Mouse (Mus musculus): ENCODE data around the gene Ttf2. TPM values are rescaled to one million over a fixed set of nuclear protein-coding genes. Genes with fewer than 3 reads are reported as not detected.

Gene Ttf2
- polyA plus RNA-seq, 1 experiment from 2014 or later, result 36.0 TPM

DNA sequence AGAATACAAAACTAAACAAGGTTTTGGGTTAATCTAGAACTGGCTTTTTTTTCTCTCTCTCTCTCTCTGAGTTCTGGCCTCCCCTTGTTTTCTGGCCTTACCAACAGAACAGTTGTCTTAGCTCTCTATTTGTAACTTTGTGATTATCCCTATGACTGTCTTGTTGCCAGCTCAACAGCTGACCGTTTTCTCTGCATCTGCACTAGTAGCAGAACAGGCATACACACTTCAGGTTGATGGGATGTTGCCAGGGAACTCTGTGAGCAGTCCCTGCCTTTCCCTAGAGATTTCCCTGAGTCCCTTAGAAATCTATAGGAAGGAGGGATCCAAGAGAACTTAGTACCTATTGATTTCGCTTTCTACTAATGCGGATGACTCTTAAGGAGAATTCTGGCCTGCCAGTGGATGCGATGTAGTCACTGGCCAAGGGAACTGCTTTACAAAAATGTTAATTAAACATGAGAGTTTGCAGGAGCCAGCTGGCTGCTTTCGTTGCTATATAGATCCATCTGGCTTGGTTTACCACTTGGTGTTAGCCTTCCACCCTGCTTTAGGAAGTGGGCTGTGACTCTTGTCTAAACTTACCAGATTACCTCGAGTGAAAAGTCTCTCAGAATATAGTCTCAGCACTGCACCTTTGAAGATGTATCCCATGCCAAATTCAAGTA, 45.3 kb downstream of the Ttf2 start:
- no peak for DNase-seq (ENCODE audit: extremely low spot score, low spot score)
- no peaks in the 10 kb centered on the region for H3K27me3 ChIP-seq (ENCODE audit: poor library complexity, severe bottlenecking)
- H3K27ac ChIP-seq, result no peak overlapping the region
- H3K4me3 ChIP-seq, result no peak overlapping the region
- H3K36me3 ChIP-seq (replicated peaks), result peaks cover 31% of the 10 kb centered on the region
- peaks cover 50% of the 10 kb centered on the region for H3K4me1 ChIP-seq
- no peaks in the 10 kb centered on the region for H3K9me3 ChIP-seq
- WGBS, result 89% methylated on average over 6 of the region's 6 CpGs

DNA sequence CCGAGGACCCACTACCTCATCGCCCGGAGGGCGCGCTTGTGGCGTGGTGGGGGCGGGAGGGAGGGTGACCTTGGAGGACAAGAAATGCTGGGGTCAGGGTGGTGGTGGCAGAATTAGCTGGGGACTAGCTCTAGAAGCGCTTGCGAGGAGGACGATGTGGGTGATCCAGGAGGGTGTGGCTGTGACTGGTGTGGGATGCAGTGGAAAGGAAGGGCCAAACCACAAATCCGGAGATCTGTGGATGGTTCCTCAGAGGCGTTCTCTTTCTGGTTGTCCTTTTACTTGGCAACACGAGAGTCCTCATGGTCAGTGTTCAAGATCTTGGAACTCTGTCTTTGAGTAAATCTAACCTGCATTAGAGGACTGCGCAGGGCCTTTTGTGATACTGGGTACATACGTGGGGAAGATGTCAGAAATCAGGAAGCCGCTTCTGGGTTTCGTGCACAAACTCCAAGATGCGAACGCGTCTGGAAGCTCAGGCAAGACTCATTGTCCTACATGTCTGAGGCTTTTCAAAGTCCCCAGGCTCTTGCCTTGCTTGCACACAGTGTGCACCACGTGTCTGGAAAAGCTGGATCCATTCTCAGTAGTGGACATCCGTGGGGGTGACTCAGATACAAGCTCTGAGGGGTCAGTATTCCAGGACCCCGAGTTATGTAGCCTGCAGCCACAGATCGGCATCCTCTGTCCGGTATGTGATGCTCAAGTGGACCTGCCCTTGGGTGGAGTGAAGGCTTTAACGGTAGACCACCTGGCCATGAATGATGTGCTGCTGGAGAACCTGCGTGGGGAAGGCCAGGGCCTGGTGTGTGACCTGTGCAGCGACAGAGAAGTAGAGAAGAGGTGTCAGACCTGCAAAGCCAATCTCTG, 46.7 kb downstream of the Ttf2 start:
- DNase-seq (ENCODE audit: extremely low spot score, low spot score), result no peak
- Histone ChIP-seq H3K9me3 (no peaks in the 10 kb centered on the region), H3K27me3 (ENCODE audit: poor library complexity, severe bottlenecking) (no peaks in the 10 kb centered on the region), H3K4me1 (peaks cover 50% of the 10 kb centered on the region), H3K27ac (peak overlapping the region; percentile 93), H3K36me3 (replicated peaks) (peaks cover 18% of the 10 kb centered on the region), H3K4me3 (peak overlapping the region; percentile 69)
- 40% methylated on average over 28 of the region's 28 CpGs for WGBS

GRCm38 (mm10) chr3:100921825-100922505, 47.5 kb downstream of the Ttf2 start, which contains the start of gene Trim45:
TSS of gene Trim45 (plus strand) at chr3:100922202.
- under 1% methylated on average over 39 of the region's 39 CpGs for WGBS
- Histone ChIP-seq H3K36me3 (replicated peaks) (0 out of 2 replicates have a peak, but pooled peaks cover 12% of the 10 kb centered on the region), H3K4me3 (peak within 1 kb of the TSS; percentile 69), H3K27me3 (ENCODE audit: poor library complexity, severe bottlenecking) (no peaks in the 10 kb centered on the region), H3K27ac (peak within 1 kb of the TSS; percentile 93), H3K9me3 (no peaks in the 10 kb centered on the region), H3K4me1 (peaks cover 48% of the 10 kb centered on the region)
- peak; percentile 98 for DNase-seq (ENCODE audit: extremely low spot score, low spot score)

DNA sequence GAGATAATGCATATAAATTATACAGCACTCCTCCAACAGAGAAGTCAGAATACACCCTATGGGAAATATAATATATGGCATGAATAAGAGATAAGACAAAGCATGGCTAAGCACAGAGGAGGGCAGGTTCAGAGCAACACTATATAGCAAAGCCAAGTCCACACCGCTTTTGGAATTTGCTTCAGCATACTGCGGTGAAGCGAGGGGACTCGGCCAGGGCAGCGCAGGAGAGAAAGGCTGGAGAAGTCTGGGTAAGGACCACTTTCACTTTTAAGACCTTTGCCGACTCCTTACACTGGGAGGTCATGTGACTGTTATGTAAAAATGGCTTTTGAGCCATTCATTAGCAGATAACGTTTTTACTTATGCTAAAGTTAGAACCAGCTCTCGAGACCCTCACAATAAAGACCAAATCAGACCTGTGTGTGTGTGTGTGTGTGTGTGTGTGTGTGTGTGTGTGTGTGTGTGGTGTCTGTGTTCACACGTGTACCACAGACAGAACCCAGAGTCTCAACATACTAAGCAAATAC, 48.8 kb downstream of the Ttf2 start:
- Histone ChIP-seq H3K9me3 (no peaks in the 10 kb centered on the region), H3K36me3 (replicated peaks) (0 out of 2 replicates have a peak, but pooled peaks cover 7% of the 10 kb centered on the region), H3K27ac (no peak overlapping the region), H3K4me1 (peaks cover 37% of the 10 kb centered on the region), H3K4me3 (peak overlapping the region; percentile 69), H3K27me3 (ENCODE audit: poor library complexity, severe bottlenecking) (no peaks in the 10 kb centered on the region)
- DNase-seq (ENCODE audit: extremely low spot score, low spot score), result no peak
- WGBS, result 79% methylated on average over 9 of the region's 9 CpGs

DNA sequence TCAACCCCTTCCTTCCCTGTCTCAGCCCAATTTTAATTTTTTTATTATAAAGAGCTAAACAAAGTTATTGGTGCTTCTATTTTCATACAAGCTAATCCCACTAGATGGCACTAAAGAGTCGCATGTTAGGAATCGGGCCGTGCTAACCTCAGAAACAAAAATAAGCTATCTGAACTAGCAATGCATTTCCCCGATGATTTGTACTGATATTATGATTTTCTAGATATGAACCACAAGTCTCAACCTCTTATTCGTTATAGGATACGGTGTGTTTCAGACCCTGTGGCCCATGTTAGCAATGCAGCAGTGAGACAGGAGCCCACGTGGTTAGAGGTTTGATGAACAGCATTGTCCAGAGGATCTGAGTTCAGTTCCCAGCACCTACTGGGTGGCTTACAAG, 52.6 kb downstream of the Ttf2 start:
- peaks cover 9% of the 10 kb centered on the region for H3K4me1 ChIP-seq
- H3K9me3 ChIP-seq, result no peaks in the 10 kb centered on the region
- no peak overlapping the region for H3K4me3 ChIP-seq
- WGBS, result 32% methylated on average over 7 of the region's 7 CpGs
- H3K36me3 ChIP-seq (replicated peaks), result no peaks in the 10 kb centered on the region
- no peaks in the 10 kb centered on the region for H3K27me3 ChIP-seq (ENCODE audit: poor library complexity, severe bottlenecking)
- H3K27ac ChIP-seq, result no peak overlapping the region
- DNase-seq (ENCODE audit: extremely low spot score, low spot score), result no peak

DNA sequence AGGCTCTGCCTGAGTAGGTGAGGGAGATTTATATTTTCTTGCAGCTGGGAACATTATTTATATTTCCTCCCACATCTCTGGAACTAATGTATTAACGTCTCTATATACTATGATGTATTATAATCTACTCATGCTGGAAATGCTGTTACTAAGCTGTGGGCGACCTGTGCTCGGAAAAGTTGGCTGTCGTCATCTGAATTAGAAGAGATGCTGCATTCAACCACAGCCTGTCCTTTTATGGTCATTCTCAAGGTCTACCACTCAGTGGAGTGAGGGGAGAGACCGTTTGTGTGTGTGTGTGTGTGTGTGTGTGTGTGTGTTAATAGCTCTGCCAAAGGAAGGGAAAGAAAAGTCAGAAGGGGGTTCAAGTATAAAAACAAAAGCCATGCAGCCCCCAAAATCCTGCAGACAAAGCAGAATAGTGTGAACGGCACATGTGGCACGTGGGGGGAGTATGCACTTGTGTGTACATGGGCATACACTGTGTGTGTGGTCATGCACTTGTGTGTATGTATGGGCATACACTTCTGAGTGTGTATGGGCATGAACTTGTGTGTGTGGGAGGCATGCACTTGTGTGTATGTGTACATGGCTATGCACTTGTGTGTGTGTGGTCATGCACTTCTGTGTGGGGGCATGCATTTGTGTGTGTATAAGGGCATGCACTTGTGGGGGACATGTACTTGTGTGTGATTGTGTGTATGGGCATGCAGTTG, 57.8 kb downstream of the Ttf2 start:
- WGBS, result 87% methylated on average over 7 of the region's 7 CpGs
- Histone ChIP-seq H3K4me1 (no peaks in the 10 kb centered on the region), H3K27me3 (ENCODE audit: poor library complexity, severe bottlenecking) (no peaks in the 10 kb centered on the region), H3K9me3 (no peaks in the 10 kb centered on the region), H3K4me3 (no peak overlapping the region), H3K27ac (no peak overlapping the region), H3K36me3 (replicated peaks) (no peaks in the 10 kb centered on the region)
- DNase-seq (ENCODE audit: extremely low spot score, low spot score), result no peak

- H3K36me3 ChIP-seq (replicated peaks), result no peaks in the 10 kb centered on the region
- no peaks in the 10 kb centered on the region for H3K4me1 ChIP-seq
- H3K27me3 ChIP-seq (ENCODE audit: poor library complexity, severe bottlenecking), result no peaks in the 10 kb centered on the region
- H3K27ac ChIP-seq, result no peak overlapping the region
- no peak overlapping the region for H3K4me3 ChIP-seq
- 87% methylated on average over 9 of the region's 9 CpGs for WGBS
- DNase-seq (ENCODE audit: extremely low spot score, low spot score), result no peak
- H3K9me3 ChIP-seq, result no peaks in the 10 kb centered on the region
Observed at GRCm38 (mm10) chr3:100911026-100911425, 58.4 kb downstream of the Ttf2 start.

DNA sequence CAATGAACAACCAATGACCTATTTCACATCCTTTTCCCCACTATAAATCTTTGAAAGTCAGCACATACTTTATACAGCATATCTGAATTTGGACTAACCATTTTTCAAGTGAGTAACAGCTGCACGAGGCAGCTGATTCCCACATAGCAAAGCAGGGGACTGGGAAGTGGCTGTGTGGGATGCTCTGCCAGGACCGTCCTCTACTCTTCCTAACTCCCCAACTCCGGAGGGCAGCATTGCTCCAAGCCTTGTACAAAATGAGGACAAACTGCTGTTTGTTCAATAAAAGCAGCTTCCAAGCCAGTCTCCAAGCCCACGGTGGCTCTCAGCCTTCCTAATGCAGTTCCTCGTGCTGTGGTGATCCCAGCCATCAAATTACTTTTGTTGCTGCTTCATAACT, 58.8 kb downstream of the Ttf2 start:
- Histone ChIP-seq H3K9me3 (no peaks in the 10 kb centered on the region), H3K4me1 (no peaks in the 10 kb centered on the region), H3K27me3 (ENCODE audit: poor library complexity, severe bottlenecking) (no peaks in the 10 kb centered on the region), H3K27ac (no peak overlapping the region), H3K36me3 (replicated peaks) (no peaks in the 10 kb centered on the region), H3K4me3 (no peak overlapping the region)
- DNase-seq (ENCODE audit: extremely low spot score, low spot score), result no peak
- WGBS, result 65% methylated on average over 5 of the region's 5 CpGs

DNA sequence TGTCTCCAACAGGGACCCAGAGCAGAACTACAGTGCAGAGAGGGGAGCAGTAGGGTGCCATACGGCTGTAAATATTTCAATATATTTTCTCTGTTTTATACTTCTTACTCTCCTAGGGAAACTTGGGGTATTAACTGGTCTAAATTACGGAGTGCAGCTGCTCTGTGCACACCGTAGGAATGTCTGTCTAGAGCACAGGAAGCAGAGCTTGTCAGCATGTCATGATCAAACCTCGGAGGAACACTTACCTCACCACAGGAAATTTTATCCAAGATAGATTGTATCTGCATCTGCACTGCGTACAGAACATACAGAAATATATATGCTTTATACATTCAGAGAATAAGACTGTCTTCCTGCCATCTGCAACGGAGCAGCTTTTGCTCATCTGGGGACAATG, 60.9 kb downstream of the Ttf2 start:
- H3K4me3 ChIP-seq, result no peak overlapping the region

GRCm38 (mm10) chr3:100906916-100907315, 62.5 kb downstream of the Ttf2 start:
- no peak for DNase-seq (ENCODE audit: extremely low spot score, low spot score)
- 30% methylated on average over 3 of the region's 3 CpGs for WGBS
- H3K27ac ChIP-seq, result no peak overlapping the region
- H3K9me3 ChIP-seq, result no peaks in the 10 kb centered on the region
- H3K4me3 ChIP-seq, result no peak overlapping the region
- H3K4me1 ChIP-seq, result no peaks in the 10 kb centered on the region
- H3K27me3 ChIP-seq (ENCODE audit: poor library complexity, severe bottlenecking), result no peaks in the 10 kb centered on the region
- H3K36me3 ChIP-seq (replicated peaks), result no peaks in the 10 kb centered on the region

More for the DNA sequence above, 60.9 kb downstream of the Ttf2 start:
- DNase-seq (ENCODE audit: extremely low spot score, low spot score), result no peak
- Histone ChIP-seq H3K36me3 (replicated peaks) (no peaks in the 10 kb centered on the region), H3K27ac (no peak overlapping the region), H3K9me3 (no peaks in the 10 kb centered on the region), H3K4me1 (no peaks in the 10 kb centered on the region), H3K27me3 (ENCODE audit: poor library complexity, severe bottlenecking) (no peaks in the 10 kb centered on the region)
- 86% methylated on average over 6 of the region's 6 CpGs for WGBS

GRCm38 (mm10) chr3:100906128-100906527, 63.3 kb downstream of the Ttf2 start:
- Histone ChIP-seq H3K9me3 (no peaks in the 10 kb centered on the region), H3K4me1 (no peaks in the 10 kb centered on the region), H3K36me3 (replicated peaks) (no peaks in the 10 kb centered on the region), H3K4me3 (no peak overlapping the region), H3K27ac (no peak overlapping the region), H3K27me3 (ENCODE audit: poor library complexity, severe bottlenecking) (no peaks in the 10 kb centered on the region)
- no peak for DNase-seq (ENCODE audit: extremely low spot score, low spot score)
- WGBS, result 81% methylated on average over 6 of the region's 6 CpGs

DNA sequence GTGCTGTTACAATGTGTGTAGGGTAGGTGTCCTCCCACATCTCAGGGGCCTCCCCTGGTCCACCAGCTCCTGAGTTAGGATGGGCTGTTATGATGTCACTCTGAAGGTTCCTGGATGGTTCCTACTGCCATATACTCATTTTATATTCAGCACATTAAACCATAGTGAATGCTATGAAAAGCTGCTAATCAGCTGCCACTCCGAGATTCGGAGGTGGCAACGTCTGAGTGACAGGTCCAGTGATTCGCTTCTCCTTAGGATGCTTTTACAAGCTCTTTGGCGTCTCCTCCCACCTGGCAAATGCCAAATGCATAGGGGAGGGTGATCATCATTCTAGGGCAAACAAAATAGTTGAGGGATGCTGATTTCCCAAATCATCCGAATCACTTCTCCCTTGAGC, 74.0 kb downstream of the Ttf2 start:
- no peaks in the 10 kb centered on the region for H3K27me3 ChIP-seq (ENCODE audit: poor library complexity, severe bottlenecking)
- peaks cover 11% of the 10 kb centered on the region for H3K4me1 ChIP-seq
- no peaks in the 10 kb centered on the region for H3K9me3 ChIP-seq
- H3K36me3 ChIP-seq (replicated peaks), result no peaks in the 10 kb centered on the region
- no peak overlapping the region for H3K4me3 ChIP-seq
- DNase-seq (ENCODE audit: extremely low spot score, low spot score), result no peak
- WGBS, result 90% methylated on average over 6 of the region's 6 CpGs
- no peak overlapping the region for H3K27ac ChIP-seq

Data from forebrain, embryonic 10.5 days (tissue).